Mouse (Mus musculus) heart, adult 18-20 months (tissue): ENCODE measurements around the gene Atpaf1. TPM values are rescaled to one million over a fixed set of nuclear protein-coding genes. Genes with fewer than 3 reads are reported as not detected.

Experiments
- DNase-seq, 2 experiments: peaks; one replicate each; pipeline ENCODE4 v3.0.0; 2021 to 2022; ENCODE audit warnings: mixed read lengths in 1 of 2
- total RNA-seq, 2 experiments: library from RNA; stranded (reverse); gene quantifications; 2 replicates each; pipeline ENCODE4 v1.2.3; 2021

Gene Atpaf1
- total RNA-seq, 2 experiments from 2014 or later, result 105 to 129 TPM

GRCm38 (mm10) chr4:115799981-115800380, 15.4 kb downstream of the Atpaf1 start:
- DNase-seq, result peak; percentile 16 to 22

GRCm38 (mm10) chr4:115812326-115812725, 27.7 kb downstream of the Atpaf1 start:
- DNase-seq, result no peak

DNA sequence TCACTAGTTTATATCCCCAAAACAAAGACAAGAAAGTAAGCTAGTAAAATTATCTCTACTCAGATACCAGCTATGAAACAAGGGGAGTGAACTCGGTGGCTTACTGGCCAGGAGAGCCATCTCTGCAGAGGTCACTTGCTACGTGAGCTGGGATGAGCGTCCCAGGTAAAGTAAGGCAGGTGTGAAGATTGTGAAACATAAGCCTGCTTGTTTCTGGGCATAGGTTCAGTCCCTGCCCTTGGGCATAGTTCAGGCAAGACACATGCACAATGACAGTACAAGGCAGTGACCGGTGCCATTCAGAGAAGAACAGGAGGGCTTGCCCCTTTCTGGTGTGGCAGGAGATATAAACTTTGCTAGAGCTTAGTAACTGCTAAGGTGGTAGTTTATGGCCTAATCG, 31.0 kb downstream of the Atpaf1 start:
- DNase-seq, result no peak

DNA sequence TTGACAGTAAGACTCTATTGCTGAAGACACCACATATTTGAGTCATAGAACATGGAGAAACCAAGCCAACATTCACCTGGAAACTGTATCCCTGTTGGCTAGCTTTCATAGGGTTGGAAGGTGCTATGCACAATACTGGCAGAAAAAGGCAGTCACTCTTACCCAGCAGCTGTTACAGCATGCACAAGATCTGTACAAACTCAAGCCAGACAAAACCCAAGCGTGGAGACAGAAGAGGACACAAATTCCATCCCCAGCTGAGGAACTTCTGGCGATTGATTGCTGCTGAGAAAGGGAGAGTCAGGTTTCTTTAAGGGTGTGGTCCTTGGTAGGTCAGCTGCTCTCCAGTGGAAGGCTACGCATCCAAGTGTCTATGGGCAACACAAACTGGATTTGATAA, 35.6 kb downstream of the Atpaf1 start:
- DNase-seq, result no peak

GRCm38 (mm10) chr4:115820944-115821343, 36.3 kb downstream of the Atpaf1 start:
- DNase-seq, result no peak

DNA sequence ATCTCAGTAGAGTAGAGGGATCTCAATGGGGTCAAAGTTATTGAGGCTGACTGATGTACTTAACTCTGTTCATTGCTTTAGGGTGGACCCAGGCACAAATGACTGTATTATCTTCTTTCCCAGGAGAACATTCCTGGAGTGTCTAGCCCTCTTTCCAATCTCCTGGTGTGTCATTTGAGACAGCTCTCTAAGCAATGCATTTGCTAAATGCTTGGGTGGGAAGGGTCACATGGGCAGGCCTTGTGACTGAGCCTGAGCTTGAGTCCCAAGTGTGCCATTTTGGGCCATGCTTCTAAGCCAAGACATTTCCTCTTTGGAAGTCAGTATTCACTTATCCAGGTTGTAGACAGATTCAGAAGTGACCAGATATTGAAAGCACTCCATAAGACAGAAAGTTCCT, 36.8 kb downstream of the Atpaf1 start:
- DNase-seq, result no peak

DNA sequence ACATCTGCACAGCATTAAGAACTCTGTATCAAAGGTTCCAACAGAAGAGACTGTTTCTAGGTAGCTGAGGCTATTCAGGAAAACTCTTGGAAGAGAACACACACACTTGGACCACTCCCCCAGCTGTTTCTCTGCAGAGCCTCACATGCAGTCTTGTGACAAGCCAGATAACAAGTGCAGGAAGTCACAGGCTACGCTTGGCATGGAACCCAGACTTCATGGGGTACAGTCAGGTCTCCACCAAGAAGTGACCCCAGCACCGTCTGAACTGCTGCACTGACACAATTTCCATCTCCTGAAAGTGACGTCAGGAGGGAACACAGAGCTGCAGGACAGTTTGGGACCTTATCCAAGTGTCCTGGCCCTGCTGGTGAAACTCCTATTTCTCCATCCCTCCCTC, 37.3 kb downstream of the Atpaf1 start:
- peak; percentile 71 to 74 for DNase-seq

- DNase-seq, result no peak
Measured at GRCm38 (mm10) chr4:115824178-115824577, 39.6 kb downstream of the Atpaf1 start.

DNA sequence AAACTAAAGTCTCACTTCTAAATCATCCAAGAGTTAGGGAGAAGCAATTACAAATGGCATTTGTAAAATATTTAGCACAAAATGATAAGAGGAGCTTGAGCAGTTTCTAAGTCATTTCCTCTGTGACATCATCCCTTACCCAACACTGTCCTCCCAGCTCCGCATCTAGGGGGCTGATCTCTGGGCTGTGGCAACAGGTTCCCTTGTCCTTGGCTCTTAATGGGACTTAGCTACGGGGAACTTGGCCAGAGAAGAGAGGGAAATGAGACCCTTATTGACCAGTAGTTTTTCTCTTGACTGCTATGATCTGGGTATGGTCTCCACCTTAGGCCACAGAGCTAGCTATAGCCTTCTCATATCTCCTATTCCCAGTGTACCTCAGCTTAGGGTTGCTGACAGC, 40.7 kb downstream of the Atpaf1 start:
- no peak for DNase-seq

GRCm38 (mm10) chr4:115827066-115827465, 42.5 kb downstream of the Atpaf1 start:
- DNase-seq, result no peak

- DNase-seq, result no peak
Measured at GRCm38 (mm10) chr4:115827535-115827887, 42.9 kb downstream of the Atpaf1 start.

GRCm38 (mm10) chr4:115827888-115828571, 43.4 kb downstream of the Atpaf1 start, which contains the start of gene Mob3c:
Gene Mob3c, plus strand, starts transcription at chr4:115828092.
- peak; percentile 87 to 92 for DNase-seq

DNA sequence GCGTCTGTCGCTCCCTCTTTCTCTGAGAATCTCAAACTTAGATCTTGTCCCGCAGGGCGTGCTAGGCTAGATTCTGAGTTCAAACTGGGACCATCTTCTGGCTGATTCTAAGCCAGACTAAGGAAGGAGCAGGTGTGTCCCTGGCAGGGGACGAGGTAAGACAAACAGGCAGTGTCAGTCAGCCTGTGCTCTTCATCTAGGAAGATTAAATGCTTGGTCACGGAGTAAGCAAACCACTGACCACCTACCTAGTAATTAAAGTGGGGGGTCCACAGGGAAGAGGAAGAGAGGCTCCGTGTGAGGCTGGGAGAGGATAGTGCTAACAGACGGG, 43.9 kb downstream of the Atpaf1 start:
- no peak for DNase-seq

DNA sequence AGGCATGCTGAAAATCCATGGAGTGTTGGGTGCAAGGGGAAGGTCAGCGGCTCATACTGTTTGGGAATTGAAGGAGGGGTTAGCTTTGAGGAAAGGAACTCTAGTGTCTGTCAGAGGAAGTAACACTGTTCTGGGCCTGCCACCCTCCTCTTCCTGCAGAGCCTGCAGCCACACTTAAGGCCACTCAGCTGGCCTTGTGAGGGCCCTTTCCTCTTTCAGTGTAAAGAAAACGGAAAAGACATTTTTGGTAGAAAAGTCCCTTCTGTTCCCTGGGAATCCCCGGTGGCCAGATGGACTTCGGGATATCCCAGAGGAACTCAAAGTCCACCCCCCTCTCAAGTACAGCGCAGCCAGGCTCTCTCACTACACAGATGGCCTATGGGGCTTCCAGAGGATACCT, 45.9 kb downstream of the Atpaf1 start:
- peak in 1 of 2 experiments; percentile 60 for DNase-seq

GRCm38 (mm10) chr4:115831221-115831620, 46.6 kb downstream of the Atpaf1 start:
- no peak for DNase-seq

DNA sequence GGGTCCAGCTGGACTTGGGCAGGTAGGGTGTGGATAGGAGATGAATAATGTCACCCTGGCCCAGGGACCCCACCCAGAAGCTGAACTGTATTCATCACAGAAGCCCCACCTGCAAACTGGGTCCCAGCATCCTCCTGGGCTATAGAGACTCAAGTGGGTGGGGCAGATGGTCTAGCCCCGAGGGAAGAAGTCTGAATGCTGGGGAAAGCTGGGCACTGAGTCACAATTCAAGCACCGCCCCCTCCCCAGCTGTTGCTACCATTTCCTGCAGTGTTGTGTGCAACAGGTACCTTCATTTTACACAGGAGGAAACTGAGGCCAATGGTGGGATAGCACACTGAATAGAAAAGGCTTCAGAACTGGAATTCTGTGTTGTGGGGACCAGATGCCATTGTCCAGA, 47.4 kb downstream of the Atpaf1 start:
- DNase-seq, result no peak

GRCm38 (mm10) chr4:115835576-115835975, 51.0 kb downstream of the Atpaf1 start:
- peak in 1 of 2 experiments; percentile 48 for DNase-seq

DNA sequence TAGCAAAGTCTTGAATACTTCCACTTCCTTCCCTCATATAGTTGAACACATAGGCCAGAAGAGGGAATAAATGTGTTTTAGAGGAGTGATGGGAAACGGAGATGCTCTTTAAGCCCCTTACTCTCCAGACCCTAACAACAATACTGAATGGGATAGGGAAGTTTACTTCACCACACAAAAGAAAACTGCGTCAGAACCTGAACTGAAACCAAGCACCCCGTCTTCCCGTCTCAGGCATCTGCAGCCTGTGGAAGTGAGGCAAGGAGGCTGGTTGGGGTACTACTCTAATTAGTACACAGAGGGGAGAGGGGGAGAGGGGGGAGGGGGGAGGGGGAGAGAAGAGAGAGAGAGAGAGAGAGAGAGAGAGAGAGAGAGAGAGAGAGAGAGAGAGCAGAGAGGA, 53.6 kb downstream of the Atpaf1 start:
- DNase-seq, result no peak

GRCm38 (mm10) chr4:115838696-115839641, 54.4 kb downstream of the Atpaf1 start, which contains the start of gene Mknk1:
Gene Mknk1, plus strand, starts transcription at chr4:115839198.
- DNase-seq, result peak; percentile 94

DNA sequence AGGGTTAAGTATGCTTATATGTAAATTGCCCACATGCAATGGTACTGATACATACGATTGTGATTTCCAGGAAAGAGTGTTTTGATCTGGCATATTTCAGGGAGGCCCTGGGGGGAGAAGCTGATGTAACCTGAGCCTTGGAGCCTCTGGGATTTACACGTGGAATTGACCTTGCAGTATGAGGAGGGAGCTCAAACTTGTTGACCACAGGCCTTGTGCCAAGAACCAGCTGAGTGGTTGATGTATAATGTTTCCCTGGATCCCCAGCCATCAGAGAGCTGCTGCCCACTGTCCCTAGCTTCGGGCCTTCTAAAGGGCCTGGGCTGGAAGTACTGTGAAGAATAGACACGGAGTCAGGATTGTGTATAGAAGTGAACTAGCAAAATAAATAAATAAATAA, 55.3 kb downstream of the Atpaf1 start:
- no peak for DNase-seq

DNA sequence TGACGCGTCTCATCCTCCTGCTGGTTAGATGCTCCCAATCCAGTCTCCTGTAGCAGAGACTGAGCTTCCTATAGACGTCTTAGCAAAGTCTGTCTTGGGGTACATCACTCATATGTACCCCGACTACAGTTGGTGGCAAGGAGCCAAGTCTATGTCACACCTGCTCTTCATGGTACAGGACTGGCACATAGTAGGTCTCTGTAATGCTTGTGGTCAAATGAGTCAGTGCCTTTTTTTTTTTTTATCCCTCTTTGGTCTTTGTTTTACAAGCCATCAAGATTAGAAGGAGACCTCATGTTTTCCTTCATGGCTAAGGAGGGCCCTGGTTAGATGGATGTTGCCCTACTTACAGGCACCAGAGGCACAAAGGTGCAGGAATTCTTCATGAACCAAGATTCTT, 56.2 kb downstream of the Atpaf1 start:
- DNase-seq, result no peak

DNA sequence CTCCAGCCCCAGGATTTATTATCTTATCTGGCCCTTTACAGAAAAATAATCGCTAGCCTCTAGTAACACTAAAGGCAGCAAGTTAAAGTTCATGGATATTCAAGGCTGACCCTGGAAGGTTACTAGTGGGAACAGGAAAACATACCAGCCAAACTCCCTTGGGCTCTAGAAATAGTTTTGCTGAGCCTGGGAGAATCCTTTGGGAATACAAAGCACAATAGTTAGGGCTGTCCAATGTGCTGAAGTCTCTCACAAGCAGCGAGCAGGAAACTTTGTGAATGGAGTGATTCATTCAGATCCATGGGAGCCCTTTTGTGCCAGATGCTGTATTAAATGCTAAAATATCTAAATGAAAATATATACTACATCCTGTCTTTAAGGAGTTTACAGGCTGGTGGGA, 62.0 kb downstream of the Atpaf1 start:
- DNase-seq, result peak in 1 of 2 experiments; percentile 56

DNA sequence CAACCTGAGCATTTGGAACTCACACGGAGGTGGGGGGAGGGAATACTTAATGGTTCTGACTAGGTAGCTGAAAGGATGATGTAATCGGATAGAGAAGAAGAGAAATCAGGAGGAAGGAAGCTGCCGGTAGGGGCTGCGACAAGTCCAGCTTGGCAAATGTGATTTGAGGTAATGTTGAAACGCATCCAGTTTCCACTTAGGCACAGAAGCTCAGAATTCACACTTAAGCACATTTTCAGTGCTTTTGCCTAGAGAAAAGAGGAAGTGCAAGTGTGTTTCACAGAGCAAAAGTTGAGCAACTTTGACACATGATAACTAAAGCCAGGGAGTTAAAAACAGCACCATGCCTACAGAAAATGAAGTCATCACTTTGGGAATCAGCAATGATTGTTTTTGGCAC, 62.8 kb downstream of the Atpaf1 start:
- DNase-seq, result peak in 1 of 2 experiments; percentile 66

DNA sequence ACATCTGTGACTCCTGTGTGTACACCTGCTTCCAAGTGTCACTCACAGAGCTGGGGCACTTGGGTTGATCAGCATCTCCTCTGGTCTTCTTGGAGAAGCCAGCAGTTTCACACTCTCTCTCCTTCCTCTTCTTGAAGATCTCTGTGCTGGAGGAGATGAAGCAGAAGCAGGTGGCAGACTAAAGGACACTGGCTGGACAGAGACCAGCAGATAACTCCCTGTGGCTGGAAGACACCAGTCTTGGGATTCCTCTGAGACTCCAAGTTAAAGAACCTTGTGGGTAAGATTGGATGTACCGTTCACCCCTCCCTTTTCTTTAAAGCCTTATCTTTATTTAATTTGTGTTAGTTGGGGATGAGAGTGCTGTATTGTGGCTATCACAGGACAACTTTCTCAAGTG, 63.5 kb downstream of the Atpaf1 start:
- DNase-seq, result no peak
